Mouse (Mus musculus): ENCODE data around the gene Tec.

Gene Tec

GRCm38 (mm10) chr5:72747384-72747783 lies 120.9 kb downstream of the Tec start:
- in situ Hi-C loops (cut with MboI; ENCODE audit: low sequenced_read_pairs): no loop called here

GRCm38 (mm10) chr5:72746461-72746860 lies 121.8 kb downstream of the Tec start:
- in situ Hi-C loops (cut with MboI; ENCODE audit: low sequenced_read_pairs): no loop called here

GRCm38 (mm10) chr5:72743103-72743502 lies 125.2 kb downstream of the Tec start:
- in situ Hi-C loops (cut with MboI; ENCODE audit: low sequenced_read_pairs): no loop called here

GRCm38 (mm10) chr5:72736868-72737267 lies 131.4 kb downstream of the Tec start:
- in situ Hi-C loops (cut with MboI; ENCODE audit: low sequenced_read_pairs): no loop called here

GRCm38 (mm10) chr5:72736437-72736836 lies 131.8 kb downstream of the Tec start:
- in situ Hi-C loops (cut with MboI; ENCODE audit: low sequenced_read_pairs): no loop called here

DNA sequence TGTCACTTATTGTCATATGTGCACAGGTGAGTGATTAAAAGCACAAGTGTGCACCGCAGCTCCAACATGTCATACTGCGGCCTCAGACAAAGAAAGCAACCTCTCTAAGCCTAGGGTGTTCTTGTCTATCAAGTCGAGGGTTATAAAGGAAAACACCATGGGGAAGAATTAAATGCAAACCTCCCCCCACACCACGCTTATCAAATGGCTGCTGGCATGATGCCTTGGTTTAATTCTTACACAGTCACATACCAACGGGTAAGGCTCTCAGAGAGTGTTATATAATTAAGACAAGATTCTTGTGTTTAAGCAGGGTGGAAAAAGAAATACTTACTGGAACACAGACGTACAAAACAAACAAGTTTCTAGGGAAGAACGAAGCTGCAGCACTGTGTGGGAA lies 132.5 kb downstream of the Tec start:
- in situ Hi-C loops (cut with MboI; ENCODE audit: low sequenced_read_pairs): no loop called here

- in situ Hi-C loops (cut with MboI; ENCODE audit: low sequenced_read_pairs): no loop called here
Observed at GRCm38 (mm10) chr5:72732885-72733284, 135.4 kb downstream of the Tec start.

DNA sequence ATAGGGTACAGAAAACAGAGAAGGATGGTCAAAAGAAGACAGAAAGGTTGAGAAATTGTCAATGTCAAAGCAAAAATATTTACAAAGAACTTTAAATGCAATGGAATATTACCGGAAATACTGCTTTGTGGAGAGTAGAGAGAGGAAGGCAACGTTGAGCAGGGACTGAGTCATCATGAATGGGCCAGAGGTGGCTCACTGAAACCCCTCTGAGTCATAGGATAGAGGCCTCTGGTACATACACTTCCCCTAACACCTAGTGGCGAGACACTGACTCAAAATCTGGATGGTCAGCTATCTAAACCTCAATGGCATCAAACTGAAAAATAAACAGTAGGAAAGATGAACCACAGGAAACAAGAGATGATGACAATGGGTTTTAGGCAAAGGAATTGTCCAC lies 142.9 kb downstream of the Tec start:
- in situ Hi-C loops (cut with MboI; ENCODE audit: low sequenced_read_pairs): no loop called here

- in situ Hi-C loops (cut with MboI; ENCODE audit: low sequenced_read_pairs): loop anchor here (25.0 kb wide), 1 partner anchor 361 kb away; no protein-coding TSS in a partner anchor
Observed at GRCm38 (mm10) chr5:72723429-72723828, 144.9 kb downstream of the Tec start.

DNA sequence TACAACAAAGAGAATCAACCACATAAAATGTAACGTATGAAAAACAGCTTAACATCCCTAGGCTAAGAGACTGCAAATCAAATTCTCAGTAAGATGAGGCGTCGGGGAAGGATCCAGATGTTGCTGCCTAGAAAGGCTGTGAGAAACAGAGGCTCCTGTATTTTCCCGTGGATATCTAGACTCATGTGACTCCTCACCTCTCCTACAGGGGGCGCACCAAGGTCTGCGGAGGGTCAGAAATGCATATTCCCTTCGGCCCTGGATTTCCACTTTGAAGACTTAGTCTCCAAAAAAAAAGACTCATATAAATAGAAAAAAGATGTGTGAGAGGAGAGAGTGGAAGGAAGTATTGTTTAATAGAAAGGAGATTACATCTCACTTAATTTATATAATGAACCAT lies 147.7 kb downstream of the Tec start:
- in situ Hi-C loops (cut with MboI; ENCODE audit: low sequenced_read_pairs): loop anchor here (25.0 kb wide), 1 partner anchor 358 kb away; no protein-coding TSS in a partner anchor

GRCm38 (mm10) chr5:72710572-72711278 lies 157.6 kb downstream of the Tec start:
- in situ Hi-C loops (cut with MboI; ENCODE audit: low sequenced_read_pairs): loop anchor here (25.0 kb wide), 1 partner anchor 348 kb away; no protein-coding TSS in a partner anchor

- in situ Hi-C loops (cut with MboI; ENCODE audit: low sequenced_read_pairs): loop anchor here (25.0 kb wide), 1 partner anchor 348 kb away; no protein-coding TSS in a partner anchor
Observed at GRCm38 (mm10) chr5:72709976-72710375, 158.3 kb downstream of the Tec start.

- in situ Hi-C loops (cut with MboI; ENCODE audit: low sequenced_read_pairs): loop anchor here (25.0 kb wide), 1 partner anchor 347 kb away; no protein-coding TSS in a partner anchor
Observed at GRCm38 (mm10) chr5:72709451-72709850, 158.8 kb downstream of the Tec start.

GRCm38 (mm10) chr5:72706722-72707121 lies 161.6 kb downstream of the Tec start:
- in situ Hi-C loops (cut with MboI; ENCODE audit: low sequenced_read_pairs): loop anchor here (25.0 kb wide), 1 partner anchor 344 kb away; no protein-coding TSS in a partner anchor

- in situ Hi-C loops (cut with MboI; ENCODE audit: low sequenced_read_pairs): loop anchor here (25.0 kb wide), 1 partner anchor 344 kb away; no protein-coding TSS in a partner anchor
Observed at GRCm38 (mm10) chr5:72706095-72706494, 162.2 kb downstream of the Tec start.

Data from CH12F3 (cell line).